Mouse (Mus musculus) olfactory bulb, adult 2 months (tissue): ENCODE data around the gene Cfi.

Experiments used
- CTCF ChIP-seq: fragments of 200-500 bp; IDR thresholded peaks from 2 replicates; pipeline ENCODE4 v1.5.1; 2012; ENCODE audit warnings: low read depth, mild to moderate bottlenecking, low read length, moderate library complexity; ENCODE audit not compliant: insufficient read depth
- POLR2A ChIP-seq: fragments of 200-500 bp; IDR thresholded peaks from 2 replicates; pipeline ENCODE4 v1.6.1; 2012; ENCODE audit warnings: mild to moderate bottlenecking, low read depth, low read length, moderate library complexity; ENCODE audit not compliant: insufficient read depth

GRCm38 (mm10) chr3:129903866-129904265, 68.2 kb downstream of the Cfi start:
- no peak for TF ChIP-seq CTCF
- TF ChIP-seq POLR2A, result no peak
